23 mouse cellular contexts compared by ENCODE assay signal in the genomic region with DNA sequence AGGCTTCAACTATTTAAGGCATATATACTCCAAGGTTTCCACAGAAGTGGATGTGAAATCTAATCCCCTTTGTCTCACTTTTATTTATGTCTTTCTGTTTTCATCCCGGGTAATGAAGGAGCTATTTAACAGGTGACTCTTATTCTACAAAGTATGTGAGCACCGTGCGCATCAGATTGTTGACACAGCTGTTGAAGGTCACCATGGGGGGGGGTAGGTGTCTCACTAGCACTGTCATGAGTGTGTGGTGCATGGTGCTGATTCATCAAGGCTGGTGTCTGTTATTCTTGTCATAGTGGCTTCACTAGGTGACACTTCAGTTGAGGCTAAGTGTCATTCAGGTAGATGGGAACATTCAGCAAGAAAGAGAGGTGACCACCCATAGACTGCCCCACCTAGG.
"Had no signal": no experiment of that assay in that cellular context is flagged by ENCODE, and none has a peak within 500 bp of the region (broad histone marks: within the 10 kb centered on the region; RNA-seq: fewer than 3 reads in every experiment).

No protein-coding gene starts in this region.

- H3K36me3 ChIP-seq: heart, embryonic 13.5 days; heart, embryonic 15.5 days; hindbrain, embryonic 13.5 days; hindbrain, embryonic 15.5 days; limb, embryonic 13.5 days; limb, embryonic 15.5 days; liver, embryonic 12.5 days had no signal

- H3K27me3 ChIP-seq: heart, embryonic 13.5 days; heart, embryonic 15.5 days; hindbrain, embryonic 13.5 days; hindbrain, embryonic 15.5 days; limb, embryonic 13.5 days; limb, embryonic 15.5 days; liver, embryonic 12.5 days had no signal

- H3K4me1 ChIP-seq: heart, embryonic 13.5 days; heart, embryonic 15.5 days; hindbrain, embryonic 13.5 days; hindbrain, embryonic 15.5 days; limb, embryonic 13.5 days; liver, embryonic 12.5 days had no signal

- H3K4me2 ChIP-seq: heart, embryonic 11.5 days; heart, embryonic 13.5 days; heart, embryonic 15.5 days; hindbrain, embryonic 13.5 days; hindbrain, embryonic 15.5 days; limb, embryonic 13.5 days; limb, embryonic 15.5 days; liver, embryonic 12.5 days had no signal

- DNase-seq: gastrocnemius, postnatal 14 days; gastrocnemius, postnatal 36 days; heart, adult 2 months; heart, postnatal 14 days; heart, postnatal 36 days; kidney, adult 11 months; kidney, adult 9 months; kidney, postnatal 14 days; kidney, postnatal 36 days; layer of hippocampus, adult 9-11 months; layer of hippocampus, postnatal 36 days; left cerebral cortex, postnatal 4 days had no signal

- H3K4me3 ChIP-seq: heart, adult 2 months; heart, embryonic 13.5 days; heart, embryonic 15.5 days; hindbrain, embryonic 13.5 days; hindbrain, embryonic 15.5 days; limb, embryonic 13.5 days; limb, embryonic 15.5 days; liver, embryonic 12.5 days had no signal

- ATAC-seq: hindbrain, postnatal 0 days; intestine, embryonic 16.5 days; liver, embryonic 12.5 days had no signal

- H3K27ac ChIP-seq: heart, adult 2 months; heart, embryonic 13.5 days; heart, embryonic 15.5 days; hindbrain, embryonic 13.5 days; hindbrain, embryonic 15.5 days; hindbrain, postnatal 0 days; limb, embryonic 13.5 days; limb, embryonic 15.5 days; liver, embryonic 12.5 days; liver, embryonic 14.5 days had no signal

- H3K9me3 ChIP-seq: heart, embryonic 13.5 days; heart, embryonic 15.5 days; hindbrain, embryonic 13.5 days; hindbrain, embryonic 15.5 days; limb, embryonic 13.5 days; limb, embryonic 15.5 days had no signal

- H3K9ac ChIP-seq: heart, embryonic 13.5 days; heart, embryonic 15.5 days; hindbrain, embryonic 13.5 days; hindbrain, embryonic 15.5 days; limb, embryonic 13.5 days; limb, embryonic 15.5 days; liver, embryonic 12.5 days; liver, embryonic 14.5 days had no signal
